Mouse (Mus musculus) intestine, postnatal 0 days (tissue): ENCODE results near the gene 4930512M02Rik. TPM values are rescaled to one million over a fixed set of nuclear protein-coding genes. Genes with fewer than 3 reads are reported as not detected.

ENCODE experiments used
- ATAC-seq: fragments of 200-750 bp; cut with Nextera tagmentation; 2 replicates; pipeline ENCODE4 v1.8.0; 2017; ENCODE audit warnings: mild to moderate bottlenecking, moderate TSS enrichment, moderate library complexity
- H3K27ac ChIP-seq: fragments of 300-500 bp; sonication (generic); 2 replicates; pipeline ENCODE4 v1.5.1; 2014; ENCODE audit warnings: mild to moderate bottlenecking, low read depth, low read length, moderate library complexity
- H3K27me3 ChIP-seq: fragments of 300-500 bp; sonication (generic); replicated peaks from 2 replicates; pipeline ENCODE4 v1.6.1; 2014; ENCODE audit warnings: low read length, mixed read lengths; ENCODE audit not compliant: control insufficient read depth, insufficient read depth
- H3K36me3 ChIP-seq: fragments of 300-500 bp; sonication (generic); 2 replicates; pipeline ENCODE4 v1.6.1; 2014; ENCODE audit warnings: mild to moderate bottlenecking, moderate library complexity; ENCODE audit not compliant: control insufficient read depth, insufficient read depth
- H3K4me1 ChIP-seq: fragments of 300-500 bp; sonication (generic); replicated peaks from 2 replicates; pipeline ENCODE4 v1.6.1; 2014; ENCODE audit warnings: antibody characterized with exemption, low read length, mixed read lengths; ENCODE audit not compliant: control insufficient read depth, insufficient read depth
- H3K4me2 ChIP-seq: fragments of 300-500 bp; sonication (generic); replicated peaks from 2 replicates; pipeline ENCODE4 v1.6.1; 2014; ENCODE audit warnings: low read depth, mild to moderate bottlenecking, moderate library complexity
- H3K4me3 ChIP-seq: fragments of 300-500 bp; sonication (generic); 2 replicates; pipeline ENCODE4 v1.5.1; 2014; ENCODE audit warnings: low read depth, low read length
- H3K9ac ChIP-seq: fragments of 300-500 bp; sonication (generic); 2 replicates; pipeline ENCODE4 v1.6.1; 2014; ENCODE audit warnings: mild to moderate bottlenecking, low read depth, low read length
- H3K9me3 ChIP-seq: fragments of 300-500 bp; sonication (generic); 2 replicates; pipeline ENCODE4 v1.6.1; 2016; ENCODE audit warnings: mixed run types; ENCODE audit not compliant: control insufficient read depth
- CTCF ChIP-seq: sonication (generic); IDR thresholded peaks from 2 replicates; pipeline ENCODE4 v1.5.1; 2016; ENCODE audit warnings: low read depth, mild to moderate bottlenecking, control low read depth, antibody characterized with exemption, moderate library complexity
- WGBS: fragments of 180-500 bp; shearing (Covaris S2); extraction: QIAGEN DNeasy Blood & Tissue Kit; methylation state at CpG from one replicate; pipeline ENCODE4 v1.1.7; 2014; 5-methylcytosine and 5-hydroxymethylcytosine counted together
- polyA plus RNA-seq: library from polyadenylated mRNA; unstranded; fragments of >200 nt; fragmentation: Nextera tagmentation; extraction: Ambion mirVana; gene quantifications from 2 replicates; pipeline ENCODE4 v1.2.1, GENCODE M21; 2015

4930512M02Rik gene
- polyA plus RNA-seq, 1 experiment from 2014 or later = not detected

GRCm38 (mm10) chr11:11644303-11644702 lies 16.7 kb upstream of the 4930512M02Rik start:
- no peaks in the 10 kb centered on the region for H3K36me3 ChIP-seq
- ATAC-seq = no peak
- no peak for TF ChIP-seq CTCF
- H3K27ac ChIP-seq = no peak overlapping the region
- no peak overlapping the region for H3K4me2 ChIP-seq
- H3K4me3 ChIP-seq = no peak overlapping the region
- no peaks in the 10 kb centered on the region for H3K9me3 ChIP-seq
- no peaks in the 10 kb centered on the region for H3K4me1 ChIP-seq
- H3K27me3 ChIP-seq = no peaks in the 10 kb centered on the region
- no peak overlapping the region for H3K9ac ChIP-seq

GRCm38 (mm10) chr11:11624073-11624705 lies 3.4 kb downstream of the 4930512M02Rik start:
- Histone ChIP-seq H3K4me1 (no peaks in the 10 kb centered on the region), H3K4me2 (no peak overlapping the region), H3K9me3 (no peaks in the 10 kb centered on the region), H3K4me3 (no peak overlapping the region), H3K36me3 (no peaks in the 10 kb centered on the region), H3K27me3 (no peaks in the 10 kb centered on the region), H3K27ac (no peak overlapping the region), H3K9ac (no peak overlapping the region)
- no peak for TF ChIP-seq CTCF
- WGBS = 56% methylated on average over 4 of the region's 4 CpGs
- no peak for ATAC-seq

GRCm38 (mm10) chr11:11609243-11609642 lies 18.4 kb downstream of the 4930512M02Rik start:
- Histone ChIP-seq H3K27me3 (no peaks in the 10 kb centered on the region), H3K4me1 (no peaks in the 10 kb centered on the region), H3K4me3 (no peak overlapping the region), H3K4me2 (no peak overlapping the region), H3K27ac (no peak overlapping the region), H3K9ac (no peak overlapping the region), H3K9me3 (peaks cover 9% of the 10 kb centered on the region; the same call in 1 of the 2 replicates), H3K36me3 (no peaks in the 10 kb centered on the region)
- WGBS = 82% methylated on average over 2 of the region's 2 CpGs
- no peak for TF ChIP-seq CTCF
- no peak for ATAC-seq

- Histone ChIP-seq H3K36me3 (no peaks in the 10 kb centered on the region), H3K4me2 (no peak overlapping the region), H3K27ac (no peak overlapping the region), H3K9me3 (no peaks in the 10 kb centered on the region), H3K27me3 (no peaks in the 10 kb centered on the region), H3K9ac (no peak overlapping the region), H3K4me3 (no peak overlapping the region), H3K4me1 (no peaks in the 10 kb centered on the region)
- TF ChIP-seq CTCF = no peak
- ATAC-seq = no peak
- WGBS = 52% methylated on average over 2 of the region's 2 CpGs
Measured at GRCm38 (mm10) chr11:11587327-11587726, 40.3 kb downstream of the 4930512M02Rik start.

- H3K4me1 ChIP-seq = no peaks in the 10 kb centered on the region
- no peaks in the 10 kb centered on the region for H3K9me3 ChIP-seq
- no peaks in the 10 kb centered on the region for H3K36me3 ChIP-seq
- no peak overlapping the region for H3K4me2 ChIP-seq
- 98% methylated on average over 1 of the region's 1 CpGs for WGBS
- H3K4me3 ChIP-seq = no peak overlapping the region
- H3K9ac ChIP-seq = no peak overlapping the region
- H3K27ac ChIP-seq = no peak overlapping the region
- ATAC-seq = no peak
- H3K27me3 ChIP-seq = no peaks in the 10 kb centered on the region
- no peak for TF ChIP-seq CTCF
Measured at GRCm38 (mm10) chr11:11586423-11586822, 41.2 kb downstream of the 4930512M02Rik start.

GRCm38 (mm10) chr11:11573691-11574090 lies 53.9 kb downstream of the 4930512M02Rik start:
- Histone ChIP-seq H3K9ac (no peak overlapping the region), H3K4me3 (no peak overlapping the region), H3K36me3 (no peaks in the 10 kb centered on the region), H3K27ac (no peak overlapping the region), H3K4me1 (no peaks in the 10 kb centered on the region), H3K9me3 (no peaks in the 10 kb centered on the region), H3K4me2 (no peak overlapping the region), H3K27me3 (no peaks in the 10 kb centered on the region)
- TF ChIP-seq CTCF = no peak
- no peak for ATAC-seq
- 64% methylated on average over 6 of the region's 6 CpGs for WGBS

- no peak for TF ChIP-seq CTCF
- no peaks in the 10 kb centered on the region for H3K4me1 ChIP-seq
Measured at GRCm38 (mm10) chr11:11570747-11571146, 56.9 kb downstream of the 4930512M02Rik start.

More at GRCm38 (mm10) chr11:11570747-11571146, 56.9 kb downstream of the 4930512M02Rik start:
- H3K36me3 ChIP-seq = no peaks in the 10 kb centered on the region
- H3K9ac ChIP-seq = no peak overlapping the region
- H3K27me3 ChIP-seq = no peaks in the 10 kb centered on the region
- no peak overlapping the region for H3K4me2 ChIP-seq
- no peak for ATAC-seq
- H3K27ac ChIP-seq = no peak overlapping the region
- no peaks in the 10 kb centered on the region for H3K9me3 ChIP-seq
- H3K4me3 ChIP-seq = no peak overlapping the region
